Mouse (Mus musculus) common myeloid progenitor, adult 5-6 weeks (primary cell): ENCODE results near the gene Fam83c. TPM values are rescaled to one million over a fixed set of nuclear protein-coding genes. Genes with fewer than 3 reads are reported as not detected.
"Not testable (repeated sequence)": the region's sequence is repeated elsewhere in the genome, so short reads cannot be mapped to it uniquely, and the experiment has no call there.

ENCODE experiments used
- ATAC-seq: replicated peaks from 2 replicates; pipeline ENCODE4 v1.8.0; 2016; ENCODE audit warnings: low read depth, mild to moderate bottlenecking, moderate TSS enrichment, inconsistent platforms; ENCODE audit not compliant: poor library complexity, severe bottlenecking
- total RNA-seq: library from RNA; stranded (forward); fragments of 200-1000, 187-1606 nt; gene quantifications from 2 replicates; pipeline ENCODE4 v1.2.3, GENCODE M21; 2017

Fam83c gene
- not detected in 2 replicates for total RNA-seq

DNA sequence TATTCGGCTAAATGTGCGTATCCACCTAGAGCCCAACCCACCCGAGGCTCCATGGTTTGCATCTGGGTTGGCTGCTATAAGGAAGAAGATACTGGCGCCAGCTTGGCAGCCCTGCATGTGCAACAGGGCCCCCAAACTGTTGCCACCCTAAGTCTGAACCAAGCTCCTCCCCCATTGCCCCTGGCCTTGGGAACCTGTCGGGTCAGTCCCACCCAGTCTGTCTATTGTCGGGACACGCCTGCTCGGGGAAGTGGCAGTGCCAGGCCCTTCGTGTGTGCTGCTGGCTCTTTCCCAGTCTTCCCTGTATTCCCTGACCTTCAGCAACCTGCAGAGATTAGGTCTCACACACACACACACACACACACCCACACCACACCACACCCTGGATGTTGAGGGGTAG lies at the start of gene Fam83c:
Gene Fam83c (minus strand): TSS at position 123 of the 400 bp plus-strand sequence.
- no peak for ATAC-seq

DNA sequence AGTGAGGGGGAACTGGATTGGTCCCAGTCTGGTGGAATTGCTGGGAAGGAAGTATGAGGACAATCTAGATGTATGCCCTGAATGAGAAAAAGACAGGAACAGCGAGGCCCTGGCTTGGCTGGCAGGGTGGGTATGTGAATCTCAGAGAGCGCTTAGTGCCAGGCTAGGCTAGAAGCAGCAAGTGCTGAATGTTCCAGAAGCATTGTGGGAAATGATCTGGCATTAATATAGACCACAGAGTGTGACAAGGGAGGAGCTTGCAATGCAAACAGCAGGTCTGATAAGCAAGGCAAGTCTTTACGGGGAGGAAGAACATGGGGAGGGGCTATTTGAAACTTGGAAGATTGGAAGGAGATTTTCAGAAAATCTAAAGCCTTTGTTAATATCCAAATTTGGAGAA lies 47.4 kb upstream of the Fam83c start:
- ATAC-seq = peak; percentile 88

DNA sequence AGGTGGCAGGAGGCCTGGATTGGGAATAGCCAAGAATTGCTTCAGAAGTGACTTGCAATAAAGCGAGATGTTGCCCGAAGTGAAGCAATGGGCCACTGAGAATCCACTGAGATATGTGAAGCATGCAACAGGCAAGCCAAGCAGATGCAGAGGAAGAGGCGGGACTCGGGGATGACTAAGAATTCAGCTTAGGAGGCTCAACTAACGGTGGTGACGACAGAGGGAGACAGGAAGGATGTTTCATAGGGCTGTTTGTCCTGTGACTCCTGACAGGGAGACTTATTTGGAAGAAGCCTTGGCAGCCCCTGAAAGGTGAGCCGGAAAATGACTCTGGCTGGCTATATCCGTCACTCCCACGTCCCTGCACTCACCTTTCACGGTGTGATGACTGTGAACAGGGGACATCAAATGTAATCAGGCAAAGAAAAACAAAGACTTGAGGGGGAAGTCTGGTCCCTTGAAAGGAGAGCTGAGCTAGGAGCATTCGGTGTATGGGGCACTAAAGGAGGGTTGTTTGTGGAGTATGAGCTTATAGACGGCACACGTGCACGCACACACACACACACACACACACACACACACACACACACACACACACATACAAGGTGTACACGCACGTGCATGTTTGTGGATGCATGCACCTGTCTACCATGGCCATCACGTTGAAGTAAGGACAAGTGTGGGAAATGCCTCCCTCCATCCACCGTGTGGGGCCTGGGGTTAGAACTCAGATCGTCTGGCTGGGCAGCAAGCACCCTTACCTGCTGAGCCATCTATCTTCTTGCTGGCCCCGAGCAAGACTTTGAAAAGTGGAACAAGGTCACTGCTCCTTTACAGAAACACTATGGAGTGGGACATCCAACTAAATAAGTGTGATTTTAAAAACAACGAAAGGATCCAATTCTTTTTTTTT lies 44.6 kb upstream of the Fam83c start:
- 0 out of 2 replicates have a peak, but pooled peaks have one; percentile 45 for ATAC-seq

DNA sequence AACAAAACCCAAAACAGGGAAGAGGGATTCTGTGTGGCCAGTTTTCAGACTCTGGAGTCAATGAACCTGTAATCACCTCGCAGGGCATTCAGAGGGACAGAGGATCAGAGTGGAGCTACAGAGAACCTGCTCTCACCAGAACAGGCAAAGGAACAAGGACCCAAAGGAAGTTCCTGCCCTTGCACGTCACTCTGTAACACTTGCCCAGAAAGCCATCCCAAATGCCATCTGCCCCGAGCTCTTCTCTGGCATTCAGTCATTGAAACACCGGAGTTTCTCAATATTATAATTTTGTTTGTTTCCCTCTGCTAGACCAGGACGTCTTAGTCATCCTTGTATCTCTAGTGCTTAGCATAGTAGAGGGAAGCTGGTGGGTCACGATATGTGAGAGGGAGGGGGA lies 39.0 kb upstream of the Fam83c start:
- ATAC-seq = no peak

DNA sequence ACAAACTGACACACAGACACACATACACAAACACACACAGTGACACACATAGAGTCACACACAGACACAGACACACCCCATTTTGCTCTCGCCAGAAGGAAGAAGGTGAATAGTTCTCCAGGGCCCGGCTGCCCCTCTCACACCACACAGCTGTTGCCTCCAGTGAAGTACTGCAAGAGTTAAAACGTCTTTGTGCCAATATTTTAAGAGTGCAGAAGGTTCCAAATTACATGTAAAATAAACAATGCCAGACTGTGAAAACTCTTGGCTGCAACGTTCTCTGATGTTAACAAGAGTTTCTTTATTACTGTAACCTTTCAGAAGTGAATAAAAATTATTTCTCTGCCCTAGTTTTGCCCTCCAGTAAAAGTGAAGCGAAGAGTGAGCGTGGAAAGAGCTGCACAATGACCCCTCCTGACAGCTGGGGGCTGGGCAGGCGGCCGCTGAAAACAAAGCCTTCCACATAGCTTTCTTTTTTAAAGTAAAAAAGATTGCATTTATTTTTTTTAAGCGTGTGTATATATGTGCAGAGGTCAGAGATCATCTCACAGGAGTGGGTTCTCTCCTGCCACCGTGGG lies 38.4 kb upstream of the Fam83c start:
- ATAC-seq = no peak

DNA sequence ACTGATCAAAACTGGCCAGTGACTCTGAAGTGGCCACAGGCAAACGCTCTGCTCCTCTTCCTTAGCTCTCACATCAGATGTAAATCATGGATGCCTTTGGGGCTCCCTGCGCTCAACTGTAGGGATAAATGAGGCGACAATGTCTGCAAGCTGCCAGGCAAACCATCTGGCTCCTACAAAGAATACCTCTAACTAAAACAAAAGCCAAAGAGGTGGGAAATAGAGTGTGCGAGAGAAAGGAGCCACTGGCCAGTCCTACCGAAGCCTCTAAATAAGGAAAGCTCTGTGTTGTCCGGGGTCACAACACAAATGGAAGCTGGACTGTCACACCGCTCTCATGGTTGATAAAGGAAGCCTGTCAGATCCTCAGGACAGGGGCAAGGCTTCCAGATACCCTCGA lies 37.8 kb upstream of the Fam83c start:
- ATAC-seq = no peak

DNA sequence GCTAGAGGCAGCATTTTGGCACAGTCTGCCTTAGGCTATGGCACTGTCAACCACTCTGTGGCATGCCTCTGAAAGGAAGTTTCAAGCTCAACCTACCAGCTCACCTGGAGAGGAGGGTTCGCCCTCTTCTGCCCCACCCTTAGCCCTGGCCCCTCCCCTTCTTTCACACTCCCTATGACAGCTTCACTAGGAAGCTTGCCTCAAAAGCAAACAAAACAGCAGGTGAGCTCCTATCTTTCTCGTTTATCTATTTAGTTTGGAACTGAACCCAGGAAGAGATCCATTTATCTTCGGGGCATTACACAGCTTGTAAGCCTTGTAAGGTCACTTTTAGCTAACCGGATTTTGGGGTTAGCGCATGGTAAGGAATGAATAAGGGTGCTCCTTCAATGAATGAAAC lies 35.1 kb upstream of the Fam83c start:
- ATAC-seq = no peak

DNA sequence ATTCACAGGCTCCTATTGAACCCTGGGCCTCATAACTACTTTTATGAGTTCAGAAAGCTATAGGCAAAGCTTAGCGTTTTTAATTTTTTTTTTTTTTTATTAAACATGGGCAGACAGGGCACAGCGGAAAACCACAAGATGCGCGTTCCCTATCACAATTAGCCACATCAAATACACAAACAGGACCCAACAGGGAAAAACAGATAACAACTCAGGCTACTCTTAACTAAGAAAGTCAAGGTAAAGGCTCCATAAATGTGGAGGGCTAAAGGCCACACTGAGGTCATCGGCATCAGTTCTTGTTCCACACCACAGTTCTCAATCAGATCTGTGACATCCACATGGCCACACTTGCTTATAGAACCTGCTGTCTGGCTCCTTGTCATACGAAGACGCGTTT lies 33.7 kb upstream of the Fam83c start:
- ATAC-seq = no peak; the same call in 1 of the 2 replicates

DNA sequence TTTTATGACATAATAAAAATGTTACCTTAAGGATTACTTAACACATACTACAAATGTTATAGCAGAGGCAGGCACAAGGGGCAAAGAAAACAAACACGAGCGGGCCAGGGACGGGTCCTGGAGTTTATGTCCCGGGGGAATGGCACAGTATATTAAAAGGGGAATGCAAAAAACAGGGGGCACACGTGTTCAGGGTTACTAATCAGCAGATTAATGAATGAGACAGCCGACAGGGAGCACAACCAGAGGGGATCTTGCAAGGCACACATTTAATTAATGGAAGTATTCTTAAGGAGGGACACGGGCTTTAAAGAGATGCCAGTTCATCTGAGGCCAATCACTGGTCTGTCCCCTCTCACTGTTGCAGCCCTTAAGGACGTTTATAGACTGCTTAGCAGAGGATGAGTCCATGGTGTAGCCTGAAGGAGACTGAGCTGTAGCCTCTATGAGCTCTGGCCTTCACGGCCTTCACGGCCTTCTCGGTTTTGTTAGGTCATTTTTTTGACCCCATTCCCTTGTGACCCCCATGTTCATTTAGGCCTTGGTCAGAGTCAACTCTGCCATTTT lies 28.7 kb upstream of the Fam83c start:
- no peak for ATAC-seq

DNA sequence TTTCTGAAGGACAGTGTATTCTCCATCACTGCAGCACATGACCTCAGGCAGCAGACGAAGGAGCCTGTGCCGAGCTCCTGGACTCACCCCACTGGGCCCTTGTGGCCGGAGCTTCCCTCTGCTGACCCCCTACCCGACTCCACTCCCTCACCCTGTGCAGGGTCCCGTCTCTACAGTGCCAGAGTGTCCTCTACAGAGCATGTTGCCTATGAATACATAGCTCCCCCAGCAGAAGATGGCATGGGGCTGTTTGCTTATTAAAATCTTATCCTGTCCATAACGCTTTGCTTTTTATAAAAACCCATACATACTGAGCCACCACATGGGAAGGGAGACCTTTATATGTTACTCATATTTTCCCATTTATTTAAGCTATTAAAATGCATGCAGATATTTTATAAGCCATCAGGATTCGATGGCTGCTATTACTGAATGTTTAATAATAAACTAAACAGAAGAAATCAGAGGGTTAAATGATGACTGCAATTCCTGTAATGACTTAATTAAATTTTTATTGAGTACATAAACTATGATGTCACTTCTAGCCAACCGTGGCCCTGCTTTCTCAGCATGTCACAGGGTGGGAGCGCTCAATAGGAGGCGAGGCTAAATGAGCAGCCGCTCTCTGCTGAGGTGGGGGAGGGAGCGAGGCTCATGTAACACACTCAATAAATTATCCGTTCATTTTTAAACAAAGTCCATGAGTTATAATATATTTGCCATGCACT lies 28.1 kb upstream of the Fam83c start:
- no peak for ATAC-seq

DNA sequence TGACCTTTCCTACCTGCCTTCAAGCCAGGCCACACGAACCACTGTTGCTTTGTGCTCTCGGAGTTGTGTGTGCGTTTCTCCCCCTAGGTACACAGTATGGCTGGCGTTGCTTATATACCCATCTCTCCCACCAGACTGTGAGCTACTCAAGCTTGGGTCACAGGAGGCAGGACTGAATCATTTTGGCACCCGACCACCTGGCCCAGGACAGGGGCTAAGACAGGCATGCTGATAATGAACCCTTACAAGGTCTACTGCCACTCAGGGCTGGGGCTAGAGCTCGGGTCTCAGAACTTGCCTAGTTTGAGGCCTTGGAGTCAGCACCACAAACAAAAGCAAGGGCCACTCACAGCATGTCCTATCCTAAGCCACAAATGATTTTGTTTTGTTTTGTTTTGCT lies 26.9 kb upstream of the Fam83c start:
- no peak for ATAC-seq

DNA sequence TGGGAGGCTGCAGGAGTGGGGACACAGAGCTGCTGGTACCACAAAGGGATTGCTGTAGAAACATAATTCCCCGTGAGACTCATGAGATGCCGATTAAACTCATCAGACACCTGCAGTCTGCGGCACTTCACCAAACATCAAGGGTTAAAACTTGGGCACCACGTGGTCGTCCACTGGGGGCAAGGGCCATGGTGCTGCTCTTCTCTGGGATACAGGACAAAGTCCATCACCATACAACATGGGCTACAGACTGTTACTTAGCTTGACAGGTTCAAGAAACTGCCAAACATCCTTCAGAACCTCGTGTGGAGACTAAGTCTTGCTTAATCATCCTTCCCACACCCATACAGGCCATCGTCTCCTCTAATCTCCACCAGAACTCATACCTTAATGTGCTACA lies 25.4 kb upstream of the Fam83c start:
- ATAC-seq = no peak

DNA sequence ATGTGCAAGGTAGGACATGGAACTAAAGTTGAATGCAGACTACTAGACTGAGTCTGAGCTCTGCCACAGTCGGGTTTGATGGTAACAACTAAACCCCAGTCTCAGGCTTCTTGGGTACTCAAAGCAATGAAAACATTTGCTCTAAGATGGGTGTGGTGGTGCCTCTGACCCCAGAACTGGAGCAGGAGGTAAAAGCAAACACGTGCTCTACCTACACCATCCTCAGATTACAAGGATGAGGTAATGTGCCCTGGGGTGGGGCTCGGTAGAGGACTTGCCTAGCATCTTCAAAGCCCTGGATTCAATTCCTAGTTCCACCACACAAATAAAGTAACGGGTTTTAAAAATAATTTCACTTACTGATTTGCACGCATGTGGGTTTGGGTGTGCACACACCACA lies 17.9 kb upstream of the Fam83c start:
- no peak for ATAC-seq

DNA sequence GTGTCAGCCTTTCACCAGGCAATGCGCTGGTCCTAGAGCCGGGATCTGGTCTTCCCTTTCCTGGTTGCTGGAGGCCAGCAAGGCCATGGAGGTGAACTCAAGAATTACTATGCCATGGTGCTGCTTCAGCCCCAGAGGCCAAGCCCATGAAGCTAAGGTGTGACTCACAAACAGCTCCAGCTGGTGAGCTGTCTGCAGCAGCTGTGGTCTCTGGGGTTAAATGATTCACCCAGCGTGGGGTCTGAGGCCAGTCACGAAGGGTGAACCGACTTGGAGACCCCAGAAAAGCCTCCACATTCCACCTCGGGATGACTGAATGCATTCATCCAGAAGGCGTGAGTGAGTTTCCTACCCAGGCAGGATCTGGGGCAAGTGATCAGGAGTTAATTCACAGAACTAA lies 15.5 kb upstream of the Fam83c start:
- ATAC-seq = no peak

DNA sequence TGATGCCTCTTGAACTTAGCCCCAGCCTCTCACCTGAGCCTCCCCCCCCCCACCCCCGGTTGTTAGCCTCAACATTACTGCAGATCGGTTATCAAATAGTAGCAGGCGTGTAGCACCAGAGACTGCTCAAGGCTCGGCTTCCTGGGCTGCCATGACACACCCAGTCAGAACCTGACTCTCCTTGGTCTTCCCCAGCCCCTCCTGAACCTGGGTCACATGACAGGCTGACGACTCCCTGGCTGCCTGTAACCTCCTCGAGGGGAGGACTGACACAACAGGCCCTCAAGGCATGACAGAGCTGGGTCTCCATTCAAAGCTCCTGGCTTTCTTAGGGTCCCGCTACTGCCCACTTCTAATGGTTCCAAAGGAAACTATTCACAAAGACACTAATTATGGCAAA lies 14.8 kb upstream of the Fam83c start:
- no peak for ATAC-seq

DNA sequence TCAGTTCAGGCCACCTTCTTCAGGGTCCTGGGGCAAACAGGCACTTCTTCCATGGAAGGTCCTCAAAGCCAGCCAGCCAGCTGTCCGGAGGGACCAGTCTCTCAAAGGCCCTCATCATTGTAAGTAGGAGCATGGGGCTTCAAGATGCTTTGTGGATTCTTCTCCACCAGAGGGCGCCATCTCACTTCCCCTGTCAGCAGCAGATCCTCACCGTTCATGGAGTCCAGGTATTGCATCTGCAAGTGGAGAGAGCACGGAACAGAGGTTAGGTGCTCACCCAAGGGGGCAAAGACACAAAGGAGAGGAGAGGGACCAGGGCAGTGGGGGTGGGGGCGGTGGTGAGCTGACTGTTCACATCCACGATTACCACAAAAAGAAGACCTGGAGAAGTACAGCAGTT lies 13.6 kb upstream of the Fam83c start:
- peak; percentile 83 for ATAC-seq

DNA sequence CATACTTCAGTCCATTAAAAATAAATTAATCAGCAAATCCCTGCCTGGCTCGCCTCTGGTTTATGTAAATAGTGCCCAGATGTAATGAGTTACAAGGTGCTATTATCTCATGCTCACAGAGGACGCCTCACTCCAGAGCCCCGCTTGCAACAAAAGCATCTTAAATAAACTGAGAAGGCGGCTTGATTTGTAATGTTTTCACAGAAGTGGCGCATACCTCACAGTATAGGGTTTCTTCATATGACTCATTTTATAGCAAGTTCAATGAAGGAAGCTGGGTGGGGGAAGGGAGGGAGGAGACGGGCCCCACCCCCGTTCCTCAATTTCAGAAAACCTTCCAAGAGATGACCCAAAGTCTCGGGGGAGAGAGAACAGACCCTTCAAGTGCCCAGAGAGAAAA lies 12.3 kb upstream of the Fam83c start:
- ATAC-seq = no peak

DNA sequence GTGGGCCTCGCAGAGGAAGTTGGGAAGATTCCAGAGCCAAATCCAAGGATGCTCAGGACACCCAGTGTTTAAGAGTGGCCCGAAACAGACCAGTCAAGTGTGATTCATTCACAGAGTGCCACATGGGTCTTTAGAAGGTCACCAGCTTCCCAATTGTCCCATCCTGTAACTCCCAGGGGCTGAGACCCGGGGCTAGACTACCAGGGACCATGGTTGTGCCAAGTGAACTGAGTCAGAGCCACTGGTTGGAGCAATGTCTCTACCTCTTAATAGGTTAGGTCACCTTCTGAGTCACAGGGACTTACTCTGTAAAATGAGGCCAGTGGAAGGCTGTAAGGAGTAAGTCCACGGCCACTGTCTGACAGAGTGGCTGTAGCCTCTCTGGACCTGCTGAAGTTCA lies 4.3 kb upstream of the Fam83c start:
- ATAC-seq = no peak

DNA sequence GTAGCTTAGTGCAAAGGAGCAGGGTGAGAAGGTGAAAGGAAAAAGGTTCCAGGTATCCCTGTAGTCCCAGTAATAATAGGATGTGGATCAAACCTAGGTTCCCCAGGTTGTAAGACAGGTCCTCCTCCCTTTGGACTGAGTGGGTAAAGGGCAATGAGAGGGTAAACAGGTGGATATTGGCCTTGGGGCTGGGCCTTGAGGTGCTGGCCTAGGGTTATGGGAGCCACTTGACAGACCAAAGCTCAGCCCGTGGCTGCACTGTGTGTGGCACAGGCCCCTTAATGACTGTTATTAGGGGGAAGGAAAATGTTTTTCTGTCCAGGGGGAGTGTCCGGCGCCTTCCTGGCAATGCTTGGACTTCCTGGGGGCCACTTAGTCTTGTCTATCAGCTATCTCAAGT lies 3.3 kb upstream of the Fam83c start:
- ATAC-seq = no peak

DNA sequence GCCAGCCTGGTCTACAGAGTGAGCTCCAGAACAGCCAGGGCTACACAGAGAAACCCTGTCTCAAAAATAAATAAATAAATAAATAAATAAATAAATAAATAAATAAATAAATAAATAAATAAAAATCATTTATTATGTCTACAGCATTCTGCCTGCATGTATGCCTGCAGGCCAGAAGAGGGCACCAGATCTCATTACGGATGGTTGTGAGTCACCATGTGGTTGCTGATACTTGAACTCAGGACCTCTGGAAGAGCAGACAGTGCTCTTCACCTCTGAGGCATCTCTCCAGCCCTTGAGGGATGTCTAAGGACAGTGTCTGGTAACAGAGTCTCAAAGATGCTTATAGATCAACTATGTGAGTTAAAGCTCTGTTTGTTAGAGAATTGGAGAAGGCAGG lies 2.6 kb downstream of the Fam83c start:
- ATAC-seq = not testable (repeated sequence)

DNA sequence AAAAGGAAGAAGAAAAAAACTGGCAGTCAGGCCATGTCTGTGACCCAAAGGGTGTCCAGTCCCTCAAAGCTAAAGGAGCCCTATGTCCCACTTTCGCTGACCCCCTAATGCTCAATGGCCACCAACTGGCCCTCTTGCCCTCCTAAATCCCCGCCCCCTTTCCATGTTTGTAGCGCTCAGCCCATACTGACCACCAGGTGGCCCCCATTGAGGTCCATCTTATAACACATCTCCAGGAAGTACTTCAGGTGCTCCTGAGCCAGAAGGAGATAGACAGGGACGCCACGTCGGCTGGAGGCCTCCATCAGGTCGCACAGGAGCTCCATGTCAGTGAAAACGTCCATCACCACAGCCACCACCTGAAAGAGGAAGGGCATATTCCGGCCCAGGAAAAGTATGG lies 3.4 kb downstream of the Fam83c start:
- ATAC-seq = no peak
